Mouse (Mus musculus): ENCODE results near the gene Lrrc49.
A peak's percentile ranks its signal among the peaks of the same experiment; 100 is the strongest.

The Lrrc49 gene

GRCm38 (mm10) chr9:60530310-60530709 is 157.6 kb downstream of the Lrrc49 start:
- DNase-seq (ENCODE audit: low spot score in 2 of 2), result no peak

GRCm38 (mm10) chr9:60529348-60530243 is 158.4 kb downstream of the Lrrc49 start:
- DNase-seq (ENCODE audit: low spot score in 2 of 2), result no peak

- no peak for DNase-seq (ENCODE audit: low spot score in 2 of 2)
These were observed 159.7 kb downstream of the Lrrc49 start for GRCm38 (mm10) chr9:60528269-60528668.

DNA sequence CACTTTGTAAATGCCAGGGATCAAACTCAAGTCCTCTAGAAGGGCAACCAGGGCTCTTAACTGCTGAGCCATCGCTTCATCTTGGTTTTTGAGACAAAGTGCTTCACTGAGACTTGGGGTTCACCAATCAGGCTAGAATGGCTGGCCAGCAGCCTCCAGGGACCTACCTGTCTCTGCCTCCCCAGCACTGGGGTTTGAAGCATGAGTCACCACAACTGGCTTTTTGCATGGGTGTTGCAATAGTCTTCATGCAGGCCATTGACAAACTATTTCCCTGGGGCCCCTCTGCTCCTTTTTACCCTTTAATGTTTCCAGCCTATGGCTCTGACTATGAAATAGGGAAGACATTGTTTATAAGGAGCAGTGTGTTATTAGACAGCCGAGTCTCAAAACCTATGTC is 160.1 kb downstream of the Lrrc49 start:
- DNase-seq (ENCODE audit: low spot score in 2 of 2), result no peak

DNA sequence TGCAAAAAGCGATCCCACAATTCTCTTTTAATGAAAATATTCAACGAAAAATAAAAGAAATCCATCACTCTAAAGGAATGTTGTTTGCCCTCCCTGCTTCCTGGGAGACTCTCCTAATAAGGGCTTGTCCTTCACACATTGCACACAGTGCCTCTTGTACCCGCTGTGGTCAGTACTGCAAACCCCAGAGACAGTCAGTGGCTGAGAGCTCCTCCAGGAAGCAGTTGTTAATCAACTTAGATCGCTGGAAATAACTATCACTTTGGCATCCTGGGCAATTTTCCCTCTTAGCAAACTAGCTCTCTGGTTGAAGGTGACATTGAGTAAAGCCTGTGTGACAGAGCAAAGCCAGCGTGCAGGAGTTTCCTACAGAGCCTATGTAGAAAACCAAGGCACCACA is 160.9 kb downstream of the Lrrc49 start:
- DNase-seq (ENCODE audit: low spot score in 2 of 2), result no peak

GRCm38 (mm10) chr9:60526195-60526594 is 161.8 kb downstream of the Lrrc49 start:
- no peak for DNase-seq (ENCODE audit: low spot score in 2 of 2)

DNA sequence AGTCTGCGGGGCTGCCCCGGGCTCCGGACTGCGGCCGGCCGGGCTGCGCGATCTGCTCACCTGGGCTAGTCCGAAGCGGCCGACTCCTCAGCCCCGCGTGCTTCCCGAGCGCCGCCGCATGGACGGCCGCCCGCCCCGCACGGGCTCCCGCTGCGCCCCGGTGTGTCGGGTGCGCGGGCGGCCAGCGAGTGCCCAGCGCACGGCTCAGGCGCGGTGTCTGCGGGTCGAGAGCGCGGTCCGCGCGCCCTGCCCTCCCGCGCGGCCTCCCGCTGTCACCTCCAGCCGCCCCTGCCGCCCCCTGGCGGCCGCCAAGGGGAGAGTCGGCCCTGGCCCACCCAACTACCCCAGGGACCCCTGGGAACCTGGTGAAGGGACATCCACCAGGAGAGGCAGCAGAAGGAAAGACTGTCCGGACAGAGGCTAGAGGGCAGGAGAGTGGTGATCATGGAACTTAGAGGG is 166.1 kb downstream of the Lrrc49 start, which contains the start of gene Thsd4:
TSS of gene Thsd4 (minus strand) at position 241 of the 459 bp plus-strand sequence.
- DNase-seq (ENCODE audit: low spot score in 2 of 2), result peak; percentile 20 to 76

DNA sequence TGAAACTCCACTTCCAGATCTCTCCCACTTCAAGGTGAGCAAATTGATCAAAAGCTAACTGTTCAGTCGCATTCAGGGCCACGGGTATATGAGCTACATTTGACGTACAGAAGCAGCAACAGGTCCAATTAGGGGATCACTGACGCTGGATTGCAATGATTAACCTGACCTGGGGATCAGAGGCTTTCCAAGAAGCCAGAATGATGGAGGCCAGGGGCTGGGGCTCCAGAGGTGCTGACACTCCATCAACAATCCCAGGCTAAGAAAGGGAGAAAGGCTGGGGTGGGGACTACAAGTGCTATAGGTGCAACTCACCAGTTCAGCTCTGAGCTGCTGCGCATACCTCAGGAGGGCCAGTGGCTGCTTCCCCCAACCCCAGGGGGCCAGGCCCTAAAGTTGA is 166.8 kb downstream of the Lrrc49 start:
- no peak for DNase-seq (ENCODE audit: low spot score in 2 of 2)

DNA sequence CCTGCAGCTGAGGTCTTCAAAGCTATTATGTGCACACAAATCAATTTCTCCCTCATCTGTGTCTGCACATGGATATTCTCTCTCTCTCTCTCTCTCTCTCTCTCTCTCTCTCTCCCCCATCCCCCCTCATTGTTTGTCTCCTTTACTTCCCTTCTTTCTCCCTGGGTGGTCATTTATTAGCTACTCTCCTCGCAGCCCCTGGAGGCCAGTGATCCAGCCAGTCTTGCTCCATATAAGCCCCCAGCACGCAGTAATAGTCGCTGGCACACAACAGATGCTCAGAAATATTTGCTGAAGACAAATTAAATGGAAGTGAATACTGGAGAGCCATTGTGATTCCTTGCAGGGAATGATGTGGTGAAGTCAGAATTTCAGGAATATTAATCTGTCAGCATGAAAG is 168.4 kb downstream of the Lrrc49 start:
- no peak for DNase-seq (ENCODE audit: low spot score in 2 of 2)
